Mouse (Mus musculus) gastrocnemius, postnatal 10 days (tissue): ENCODE measurements around the gene Il17ra. TPM values are rescaled to one million over a fixed set of nuclear protein-coding genes. Genes with fewer than 3 reads are reported as not detected.

Experiments used
- DNase-seq: peaks from one replicate; pipeline ENCODE4 v3.0.0; 2021; ENCODE audit warnings: mixed read lengths
- total RNA-seq, 2 experiments: library from RNA; stranded (reverse); gene quantifications; 2 replicates each; pipeline ENCODE4 v1.2.3; 2021

Il17ra gene
- total RNA-seq, 2 experiments from 2014 or later, result 3.3 to 4.9 TPM

- DNase-seq, result no peak
These were observed 46.9 kb downstream of the Il17ra start for GRCm38 (mm10) chr6:120509975-120510374.

- no peak for DNase-seq
These were observed 47.4 kb downstream of the Il17ra start for GRCm38 (mm10) chr6:120510425-120510824.

- DNase-seq, result no peak
These were observed 48.2 kb downstream of the Il17ra start for GRCm38 (mm10) chr6:120511212-120511611.

- no peak for DNase-seq
These were observed 53.4 kb downstream of the Il17ra start for GRCm38 (mm10) chr6:120516422-120516821.

GRCm38 (mm10) chr6:120516879-120517278 is 53.8 kb downstream of the Il17ra start:
- no peak for DNase-seq

- DNase-seq, result no peak
These were observed 54.3 kb downstream of the Il17ra start for GRCm38 (mm10) chr6:120517311-120517710.

- no peak for DNase-seq
These were observed 56.6 kb downstream of the Il17ra start for GRCm38 (mm10) chr6:120519647-120520046.

GRCm38 (mm10) chr6:120524796-120525195 is 61.7 kb downstream of the Il17ra start:
- DNase-seq, result no peak

GRCm38 (mm10) chr6:120529123-120529522 is 66.1 kb downstream of the Il17ra start:
- DNase-seq, result no peak

- peak; percentile 95 for DNase-seq
These were observed 68.2 kb downstream of the Il17ra start, which contains the start of gene Hdhd5 for GRCm38 (mm10) chr6:120531020-120531965. Hdhd5 (minus strand) TSS chr6:120531319.

- no peak for DNase-seq
These were observed 69.5 kb downstream of the Il17ra start for GRCm38 (mm10) chr6:120532594-120532993.

GRCm38 (mm10) chr6:120536337-120536736 is 73.3 kb downstream of the Il17ra start:
- DNase-seq, result no peak

Other genes with a start within 250 kb of the Il17ra start
- gene D330020A13Rik, start 168.9 kb upstream of the Il17ra start, total RNA-seq, result under 1 TPM in 1 of 2 experiments, not detected in 1; 0.41 TPM
- gene B4galnt3, start 168.7 kb upstream of the Il17ra start, total RNA-seq, result 1 to 10 TPM; 3.3 to 3.4 TPM
- 10 to 100 TPM; 24.9 to 31.0 TPM for gene Kdm5a, start 99.1 kb upstream of the Il17ra start, total RNA-seq
- gene Ccdc77, start 98.9 kb upstream of the Il17ra start, total RNA-seq, result 1 to 10 TPM; 6.8 to 9.2 TPM
- gene Tmem121b, start 30.6 kb downstream of the Il17ra start, total RNA-seq, result under 1 TPM; 0.16 to 0.20 TPM
- gene Hdhd5, start 68.1 kb downstream of the Il17ra start, total RNA-seq, result 10 to 100 TPM; 16.8 to 18.4 TPM
- gene Cecr2, start 203.1 kb downstream of the Il17ra start, total RNA-seq, result 10 to 100 TPM; 16.9 to 18.9 TPM